Mouse (Mus musculus) midbrain, embryonic 11.5 days (tissue): ENCODE measurements around the gene Gm11492. TPM values are rescaled to one million over a fixed set of nuclear protein-coding genes. Genes with fewer than 3 reads are reported as not detected.

Experiments
- ATAC-seq: fragments of 200-750 bp; cut with Nextera tagmentation; 2 replicates; pipeline ENCODE4 v1.8.0; 2017; ENCODE audit warnings: moderate TSS enrichment, moderate library complexity; ENCODE audit not compliant: low FRiP score
- DNase-seq: peaks from one replicate; pipeline ENCODE4 v3.0.0; 2015; ENCODE audit warnings: low spot score; ENCODE audit errors: missing footprints
- H3K27ac ChIP-seq: fragments of 300-500 bp; sonication (generic); 2 replicates; pipeline ENCODE4 v1.5.1; 2014; ENCODE audit warnings: low read depth, low read length
- H3K27me3 ChIP-seq: fragments of 300-500 bp; sonication (generic); 2 replicates; pipeline ENCODE4 v1.6.1; 2014; ENCODE audit warnings: mild to moderate bottlenecking, low read length, moderate library complexity, mixed read lengths; ENCODE audit not compliant: control insufficient read depth, insufficient read depth
- H3K36me3 ChIP-seq: fragments of 300-500 bp; sonication (generic); 2 replicates; pipeline ENCODE4 v1.6.1; 2014; ENCODE audit warnings: mild to moderate bottlenecking, low read length, moderate library complexity, mixed read lengths; ENCODE audit not compliant: control insufficient read depth, insufficient read depth
- H3K4me1 ChIP-seq: fragments of 300-500 bp; sonication (generic); 2 replicates; pipeline ENCODE4 v1.6.1; 2014; ENCODE audit warnings: low read length; ENCODE audit not compliant: control insufficient read depth, insufficient read depth
- H3K4me2 ChIP-seq: fragments of 300-500 bp; sonication (generic); 2 replicates; pipeline ENCODE4 v1.6.1; 2014; ENCODE audit warnings: mild to moderate bottlenecking, moderate library complexity
- H3K4me3 ChIP-seq: fragments of 300-500 bp; sonication (generic); 2 replicates; pipeline ENCODE4 v1.5.1; 2014; ENCODE audit warnings: low read depth, low read length
- H3K9ac ChIP-seq: fragments of 300-500 bp; sonication (generic); 2 replicates; pipeline ENCODE4 v1.6.1; 2014; ENCODE audit warnings: low read length
- H3K9me3 ChIP-seq: fragments of 300-500 bp; sonication (generic); 2 replicates; pipeline ENCODE4 v1.6.1; 2016; ENCODE audit warnings: low read length; ENCODE audit not compliant: control insufficient read depth
- WGBS: fragments of 180-500 bp; shearing (Covaris S2); extraction: QIAGEN DNeasy Blood & Tissue Kit; methylation state at CpG from one replicate; pipeline ENCODE4 v1.1.7; 2014; 5-methylcytosine and 5-hydroxymethylcytosine counted together
- polyA plus RNA-seq: library from polyadenylated mRNA; unstranded; fragments of >200 nt; fragmentation: Nextera tagmentation; extraction: Ambion mirVana; gene quantifications from 2 replicates; pipeline ENCODE4 v1.2.1, GENCODE M21; 2014

The Gm11492 gene
- polyA plus RNA-seq, 1 experiment from 2014 or later = not detected

- H3K9me3 ChIP-seq = no peaks in the 10 kb centered on the region
- DNase-seq (no peak), ATAC-seq (no peak)
Measured at GRCm38 (mm10) chr11:87553342-87553741, 13.1 kb upstream of the Gm11492 start.

GRCm38 (mm10) chr11:87554386-87554785, 12.1 kb upstream of the Gm11492 start:
- H3K27ac ChIP-seq = no peak overlapping the region
- no peak for ATAC-seq
- no peak overlapping the region for H3K4me2 ChIP-seq
- WGBS = 70% methylated on average over 5 of the region's 5 CpGs
- H3K27me3 ChIP-seq = no peaks in the 10 kb centered on the region
- H3K36me3 ChIP-seq = no peaks in the 10 kb centered on the region
- no peaks in the 10 kb centered on the region for H3K4me1 ChIP-seq
- DNase-seq = no peak
- no peaks in the 10 kb centered on the region for H3K9me3 ChIP-seq
- H3K4me3 ChIP-seq = no peak overlapping the region
- no peak overlapping the region for H3K9ac ChIP-seq

More at GRCm38 (mm10) chr11:87553342-87553741, 13.1 kb upstream of the Gm11492 start:
- H3K36me3 ChIP-seq = no peaks in the 10 kb centered on the region
- no peaks in the 10 kb centered on the region for H3K4me1 ChIP-seq
- H3K27me3 ChIP-seq = no peaks in the 10 kb centered on the region
- no peak overlapping the region for H3K27ac ChIP-seq
- H3K9ac ChIP-seq = no peak overlapping the region
- H3K4me3 ChIP-seq = no peak overlapping the region
- no peak overlapping the region for H3K4me2 ChIP-seq
- WGBS = 84% methylated on average over 4 of the region's 4 CpGs

- H3K36me3 ChIP-seq = no peaks in the 10 kb centered on the region
- H3K4me3 ChIP-seq = no peak overlapping the region
- no peak overlapping the region for H3K9ac ChIP-seq
- H3K9me3 ChIP-seq = no peaks in the 10 kb centered on the region
- no peak for ATAC-seq
- H3K27ac ChIP-seq = no peak overlapping the region
- no peak overlapping the region for H3K4me2 ChIP-seq
- H3K27me3 ChIP-seq = no peaks in the 10 kb centered on the region
- no peak for DNase-seq
- WGBS = 44% methylated on average over 2 of the region's 2 CpGs
- H3K4me1 ChIP-seq = no peaks in the 10 kb centered on the region
Measured at GRCm38 (mm10) chr11:87555106-87555703, 11.2 kb upstream of the Gm11492 start.

- no peak for ATAC-seq
- Histone ChIP-seq H3K36me3 (no peaks in the 10 kb centered on the region), H3K9me3 (no peaks in the 10 kb centered on the region), H3K9ac (no peak overlapping the region), H3K27ac (no peak overlapping the region), H3K4me1 (no peaks in the 10 kb centered on the region), H3K27me3 (no peaks in the 10 kb centered on the region), H3K4me3 (no peak overlapping the region), H3K4me2 (no peak overlapping the region)
- 87% methylated on average over 6 of the region's 6 CpGs for WGBS
- DNase-seq = no peak
Measured at GRCm38 (mm10) chr11:87561208-87561607, 5.2 kb upstream of the Gm11492 start.

GRCm38 (mm10) chr11:87568255-87568953, 2.0 kb downstream of the Gm11492 start, which contains the start of gene Sept4:
Gene Sept4 (plus strand): TSS chr11:87568903.
- Histone ChIP-seq H3K9me3 (no peaks in the 10 kb centered on the region), H3K4me2 (no peak within 1 kb of the TSS)
- 83% methylated on average over 7 of the region's 7 CpGs for WGBS

GRCm38 (mm10) chr11:87570743-87571142, 4.3 kb downstream of the Gm11492 start:
- H3K4me2 ChIP-seq = no peak overlapping the region
- no peak overlapping the region for H3K9ac ChIP-seq
- H3K36me3 ChIP-seq = no peaks in the 10 kb centered on the region
- 50% methylated on average over 5 of the region's 5 CpGs for WGBS
- H3K27me3 ChIP-seq = no peaks in the 10 kb centered on the region
- no peaks in the 10 kb centered on the region for H3K9me3 ChIP-seq
- no peak overlapping the region for H3K4me3 ChIP-seq
- no peak overlapping the region for H3K27ac ChIP-seq
- H3K4me1 ChIP-seq = no peaks in the 10 kb centered on the region
- ATAC-seq (no peak), DNase-seq (no peak)

More at GRCm38 (mm10) chr11:87568255-87568953, 2.0 kb downstream of the Gm11492 start, which contains the start of gene Sept4:
- Histone ChIP-seq H3K4me1 (no peaks in the 10 kb centered on the region), H3K4me3 (no peak within 1 kb of the TSS), H3K36me3 (no peaks in the 10 kb centered on the region), H3K27ac (no peak within 1 kb of the TSS), H3K27me3 (no peaks in the 10 kb centered on the region), H3K9ac (no peak within 1 kb of the TSS)
- no peak for DNase-seq
- ATAC-seq = no peak

GRCm38 (mm10) chr11:87571361-87571950, 5.0 kb downstream of the Gm11492 start:
- Histone ChIP-seq H3K27ac (no peak overlapping the region), H3K4me3 (no peak overlapping the region), H3K36me3 (no peaks in the 10 kb centered on the region), H3K27me3 (no peaks in the 10 kb centered on the region), H3K4me1 (no peaks in the 10 kb centered on the region), H3K9ac (no peak overlapping the region), H3K9me3 (no peaks in the 10 kb centered on the region), H3K4me2 (no peak overlapping the region)
- DNase-seq (no peak), ATAC-seq (no peak)
- WGBS = 86% methylated on average over 1 of the region's 1 CpGs

- Histone ChIP-seq H3K9me3 (no peaks in the 10 kb centered on the region), H3K4me3 (no peak overlapping the region), H3K36me3 (no peaks in the 10 kb centered on the region), H3K4me2 (no peak overlapping the region), H3K4me1 (peaks cover 10% of the 10 kb centered on the region; the same call in 1 of the 2 replicates), H3K9ac (no peak overlapping the region), H3K27me3 (no peaks in the 10 kb centered on the region), H3K27ac (no peak overlapping the region)
- DNase-seq (no peak), ATAC-seq (no peak)
- 76% methylated on average over 7 of the region's 7 CpGs for WGBS
Measured at GRCm38 (mm10) chr11:87573751-87574150, 7.3 kb downstream of the Gm11492 start.

GRCm38 (mm10) chr11:87574520-87575180, 8.2 kb downstream of the Gm11492 start:
- Histone ChIP-seq H3K9ac (no peak overlapping the region), H3K27me3 (no peaks in the 10 kb centered on the region), H3K27ac (no peak overlapping the region), H3K9me3 (no peaks in the 10 kb centered on the region), H3K4me3 (no peak overlapping the region), H3K36me3 (no peaks in the 10 kb centered on the region), H3K4me1 (peaks cover 10% of the 10 kb centered on the region; the same call in 1 of the 2 replicates), H3K4me2 (no peak overlapping the region)
- WGBS = 75% methylated on average over 21 of the region's 21 CpGs
- ATAC-seq = no peak
- DNase-seq = no peak
